Mouse (Mus musculus): ENCODE measurements around the gene Jak1.
"Not testable (repeated sequence)": the region's sequence is repeated elsewhere in the genome, so short reads cannot be mapped to it uniquely, and the experiment has no call there.

Gene Jak1

DNA sequence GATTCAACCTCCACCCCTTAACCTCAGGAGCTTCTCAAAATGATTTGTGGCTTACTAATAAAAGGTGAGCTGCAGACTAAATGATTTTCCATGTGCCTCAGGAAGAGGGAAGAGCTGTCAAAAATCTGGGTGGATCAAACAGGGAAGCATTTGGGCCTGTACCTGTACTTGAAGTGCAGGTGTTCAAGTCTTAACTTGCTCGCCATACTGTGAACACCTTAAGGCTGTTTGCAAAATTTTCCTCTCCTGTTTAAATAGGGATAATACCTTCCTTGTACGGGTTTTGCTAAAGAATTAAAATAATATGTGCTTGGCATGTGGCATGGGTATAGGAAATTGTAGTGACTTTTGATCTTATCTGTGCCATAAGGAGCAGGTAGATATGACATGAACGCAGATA is 5.7 kb upstream of the Jak1 start:
- DNase-seq: no peak

DNA sequence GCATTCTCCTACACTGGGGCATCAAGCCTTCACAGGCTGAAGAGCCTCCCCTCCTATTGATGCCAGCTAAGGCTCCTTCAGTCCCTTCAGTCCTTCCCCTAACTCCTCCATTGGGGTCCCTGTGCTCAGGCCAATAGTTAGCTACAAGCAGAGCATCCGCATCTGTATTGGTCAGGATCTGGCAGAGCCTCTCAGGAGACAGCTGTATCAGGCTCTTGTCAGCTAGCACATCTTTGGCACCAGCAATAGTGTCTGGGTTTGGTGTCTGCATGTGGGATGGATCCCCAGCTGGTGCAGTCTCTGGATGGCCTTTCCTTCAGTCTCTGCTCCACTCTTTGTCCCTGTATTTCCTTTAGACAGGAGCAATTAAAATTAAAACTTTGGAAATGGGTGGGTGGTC is 3.4 kb upstream of the Jak1 start:
- not testable (repeated sequence) for DNase-seq

DNA sequence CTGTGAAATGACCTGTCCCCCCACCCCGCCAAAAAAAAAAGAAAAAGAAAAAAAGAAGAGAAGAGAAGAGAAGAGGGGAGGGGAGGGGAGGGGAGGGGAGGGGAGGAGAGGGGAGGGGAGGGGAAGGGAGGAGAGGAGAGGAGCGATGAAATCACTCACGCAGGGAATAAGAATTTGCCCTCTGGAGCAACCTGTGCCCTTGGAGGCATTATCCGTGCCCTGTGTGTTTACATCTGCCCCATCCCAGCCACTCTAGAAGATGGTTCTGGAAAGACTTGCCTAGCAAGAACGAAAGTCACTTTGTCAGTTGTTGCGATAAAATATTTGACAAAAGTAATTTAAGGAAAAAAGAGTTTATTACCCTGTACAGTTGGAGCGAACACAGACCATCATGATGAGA is 441 bp upstream of the Jak1 start:
- no peak for DNase-seq

DNA sequence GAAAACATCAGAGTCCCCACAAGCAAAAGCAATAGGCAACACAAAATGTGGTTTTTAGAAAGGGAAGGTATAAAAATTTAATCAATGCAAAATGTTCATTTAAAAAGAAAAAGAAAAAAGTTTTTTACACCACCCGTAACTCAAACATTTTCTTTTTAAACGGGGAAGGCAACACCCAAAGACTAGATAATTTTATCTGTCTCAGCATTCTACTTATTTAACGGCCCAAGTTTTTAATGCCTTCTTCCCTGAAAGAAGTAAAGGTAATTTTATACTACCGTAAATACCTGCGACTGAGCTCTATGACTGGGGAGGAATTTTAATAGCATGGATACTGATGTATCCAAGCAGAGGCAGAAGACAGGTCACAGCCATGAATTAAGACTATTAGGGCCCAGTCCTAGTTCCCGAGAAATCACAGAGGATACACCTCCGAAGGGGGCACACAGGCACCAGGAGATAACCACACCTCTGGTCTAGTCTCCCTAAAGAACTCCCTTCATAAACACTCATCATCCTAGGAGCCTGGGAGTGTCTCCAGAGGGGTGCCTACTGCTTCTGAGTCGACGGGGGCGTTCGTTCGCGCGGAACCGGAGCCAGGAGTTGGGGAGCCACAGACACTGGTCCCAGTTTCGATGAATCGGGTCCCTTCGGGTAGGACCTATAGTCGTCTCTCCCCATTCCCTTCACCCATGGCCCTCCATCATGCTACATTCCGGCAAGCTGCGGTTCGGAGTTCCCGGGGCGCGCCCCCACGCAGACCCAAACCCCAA is 928 bp downstream of the Jak1 start:
- no peak for DNase-seq

DNA sequence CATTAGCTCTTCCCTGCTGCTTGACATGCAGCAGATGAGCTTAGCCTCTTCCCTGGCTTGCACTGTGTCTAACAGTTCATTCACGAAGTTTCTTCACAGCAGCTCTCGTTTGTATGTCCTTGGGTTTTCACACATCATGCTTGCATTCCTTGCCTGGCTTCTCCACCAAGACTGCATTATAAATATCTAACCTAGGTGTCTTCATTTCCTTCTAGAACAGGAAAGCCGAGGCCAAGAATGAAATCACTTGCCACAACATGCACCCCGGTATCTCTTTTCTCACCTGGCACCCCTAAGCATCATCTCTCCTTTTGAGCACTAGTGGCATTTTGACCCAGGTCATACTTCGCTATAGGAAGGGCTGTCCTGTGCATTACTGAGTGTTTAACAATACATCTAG is 3.5 kb downstream of the Jak1 start:
- DNase-seq: no peak

DNA sequence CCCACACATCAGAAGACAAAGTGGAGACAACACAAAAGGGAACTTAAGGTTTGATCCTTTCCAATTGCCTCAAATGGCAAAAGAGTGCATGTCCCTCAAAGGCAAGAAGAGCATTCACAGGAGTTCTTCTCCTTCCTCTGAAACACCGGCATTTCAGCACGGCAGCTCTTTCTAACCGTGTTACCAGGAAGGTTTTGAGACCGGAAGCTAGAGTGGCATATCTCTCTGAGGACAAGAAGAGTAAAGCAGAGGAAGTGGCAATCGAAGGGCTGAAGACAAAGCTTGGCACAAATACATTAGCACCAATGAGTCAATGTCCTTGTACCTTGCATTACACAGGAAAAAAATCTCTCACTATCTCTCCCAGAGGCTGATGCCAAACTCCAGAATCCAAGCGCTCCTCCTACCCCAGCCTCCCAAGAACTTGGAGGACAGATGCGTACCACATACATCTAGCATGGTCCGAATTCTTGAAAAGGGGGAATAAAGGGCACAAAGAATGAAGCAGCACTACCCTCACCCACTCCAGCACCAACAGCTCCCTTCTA is 4.3 kb downstream of the Jak1 start:
- DNase-seq: no peak

DNA sequence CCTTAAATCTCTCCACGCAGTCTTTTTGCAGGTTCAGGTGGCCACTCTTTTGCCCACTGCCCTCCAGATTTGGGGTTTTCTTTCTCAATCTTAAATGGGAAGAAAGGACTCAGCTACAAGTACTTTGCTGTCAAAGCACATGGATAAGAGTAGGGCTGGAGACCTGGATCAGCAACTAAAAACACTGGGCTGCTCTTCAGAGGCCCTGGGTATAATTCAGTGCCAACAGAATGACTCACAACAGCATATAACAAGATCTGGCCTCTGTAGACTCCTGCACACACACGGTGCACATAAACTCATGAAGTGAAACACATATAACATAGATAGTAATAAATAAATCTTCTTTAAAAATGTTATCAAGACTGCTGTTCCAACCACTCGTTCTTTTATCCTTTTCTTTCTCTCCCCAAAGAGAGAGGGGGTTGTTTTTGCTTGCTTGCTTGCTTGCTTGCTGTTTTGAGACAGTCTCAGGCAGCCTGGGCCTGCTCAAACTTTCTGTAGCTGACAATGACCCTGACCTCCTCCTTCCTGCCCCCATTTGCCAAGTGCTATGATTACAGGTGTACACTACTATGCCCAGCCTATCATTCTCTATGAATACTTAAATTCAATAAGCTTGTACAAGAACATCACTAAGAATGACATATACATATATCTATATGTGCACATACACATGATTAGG is 8.4 kb downstream of the Jak1 start:
- no peak for DNase-seq

DNA sequence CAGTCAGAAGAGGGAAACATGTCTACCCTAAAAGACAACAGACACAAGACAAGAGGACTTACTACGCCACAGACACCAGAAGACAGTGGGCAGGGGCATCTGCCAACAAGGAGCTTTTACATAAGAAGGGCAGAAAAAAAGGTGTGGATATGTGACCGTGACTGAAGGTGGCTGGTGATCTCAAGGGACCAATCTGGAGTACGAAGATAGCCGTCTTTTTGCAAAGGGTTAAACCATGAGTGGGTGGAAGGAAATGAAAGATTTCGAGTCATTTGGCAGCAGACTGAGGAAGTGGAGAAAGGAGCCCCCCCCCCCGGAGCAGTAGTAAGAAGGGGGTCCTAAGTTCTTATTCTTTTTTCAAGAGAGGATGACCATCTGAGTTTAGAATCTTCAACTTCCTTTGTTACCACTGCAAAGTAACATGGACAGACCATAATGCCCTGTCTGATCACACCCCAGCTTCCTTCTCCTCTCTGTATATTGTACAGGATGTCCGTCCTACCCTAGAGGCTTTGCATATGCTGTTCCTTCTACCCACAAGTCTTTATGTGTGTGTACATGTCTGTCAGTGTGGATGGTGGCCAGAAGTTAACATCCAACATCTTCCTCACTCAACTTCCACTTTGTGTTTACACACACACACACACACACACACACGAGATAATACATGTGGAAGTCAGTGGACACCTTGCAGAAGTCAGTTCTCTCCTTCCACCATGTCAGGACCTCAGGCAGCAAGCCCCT is 10.3 kb downstream of the Jak1 start:
- DNase-seq: no peak

DNA sequence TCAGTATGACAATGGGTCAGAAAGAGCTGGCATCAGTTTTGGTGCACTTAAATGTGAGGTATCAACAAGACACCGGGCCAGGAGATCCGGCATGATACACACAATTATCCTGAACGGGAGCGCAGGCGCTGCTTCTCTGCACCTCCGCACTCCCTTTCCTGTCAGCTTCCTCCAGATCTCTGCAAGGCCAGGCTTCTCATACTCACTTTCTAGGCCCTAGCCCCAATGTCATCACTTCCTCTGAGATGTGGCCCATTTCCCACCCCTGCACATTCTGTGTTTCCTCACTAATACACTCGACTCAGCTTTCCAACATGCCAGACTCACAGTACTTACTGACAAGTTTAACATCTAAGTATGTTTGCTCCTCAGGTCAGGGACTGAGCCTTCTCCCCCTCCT is 11.1 kb downstream of the Jak1 start:
- no peak for DNase-seq

DNA sequence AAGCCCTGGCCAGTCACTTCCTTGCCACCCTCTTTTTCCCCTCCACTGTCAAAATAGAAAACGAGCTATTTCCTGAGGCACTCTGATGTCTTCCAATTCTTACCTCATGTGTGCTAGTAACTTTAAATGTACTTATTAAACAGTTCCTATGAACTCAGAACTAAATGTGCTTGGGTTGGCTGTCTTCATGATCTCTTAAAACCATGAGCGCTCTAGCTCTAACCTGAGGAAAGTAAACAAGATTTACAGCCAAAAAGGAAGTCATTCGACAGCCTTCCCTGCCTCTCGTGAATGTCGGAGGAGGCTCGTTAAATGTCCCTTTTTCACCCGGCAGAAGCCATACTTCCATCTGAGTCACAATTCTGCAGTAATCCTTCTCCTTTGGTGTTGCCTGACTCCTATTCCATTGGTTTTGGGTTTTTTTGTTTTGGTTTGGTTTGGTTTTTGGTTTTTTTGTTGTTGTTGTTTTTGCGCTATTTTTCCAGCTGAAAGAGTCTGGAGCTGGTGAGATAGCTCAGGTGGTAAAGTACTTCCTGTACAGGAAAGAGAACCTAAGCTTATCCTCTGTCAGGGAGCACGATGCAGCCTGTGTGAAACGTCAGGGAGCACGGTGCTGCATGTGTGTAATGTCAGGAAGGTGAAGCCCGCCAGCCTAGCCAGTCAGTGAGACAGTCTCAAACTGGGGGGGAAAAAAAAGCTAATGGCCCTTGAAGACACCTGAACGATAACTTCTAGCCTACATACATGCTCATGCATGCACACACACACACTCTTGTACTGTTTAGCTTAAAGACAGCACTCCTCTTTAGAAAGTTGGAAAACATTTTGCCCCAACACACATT is 12.1 kb downstream of the Jak1 start:
- DNase-seq: no peak

DNA sequence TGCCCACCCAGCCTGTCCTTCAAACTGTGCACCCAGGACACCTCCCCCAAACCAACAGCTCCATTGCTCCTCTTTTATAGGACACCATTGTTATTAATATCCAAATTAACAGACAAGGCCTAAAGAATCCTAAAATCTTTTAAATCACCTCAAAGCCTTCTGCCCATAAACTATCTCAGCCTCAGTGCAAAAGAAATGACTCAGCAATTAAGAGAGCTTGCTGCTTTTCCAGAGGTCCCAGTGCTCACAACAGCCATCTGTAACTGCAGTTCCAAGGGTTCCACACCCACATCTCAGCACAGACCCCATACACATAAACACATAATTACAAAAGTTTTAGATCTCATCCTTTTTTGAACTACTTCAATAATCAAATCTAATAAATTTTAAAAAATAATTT is 13.1 kb downstream of the Jak1 start:
- DNase-seq: no peak

DNA sequence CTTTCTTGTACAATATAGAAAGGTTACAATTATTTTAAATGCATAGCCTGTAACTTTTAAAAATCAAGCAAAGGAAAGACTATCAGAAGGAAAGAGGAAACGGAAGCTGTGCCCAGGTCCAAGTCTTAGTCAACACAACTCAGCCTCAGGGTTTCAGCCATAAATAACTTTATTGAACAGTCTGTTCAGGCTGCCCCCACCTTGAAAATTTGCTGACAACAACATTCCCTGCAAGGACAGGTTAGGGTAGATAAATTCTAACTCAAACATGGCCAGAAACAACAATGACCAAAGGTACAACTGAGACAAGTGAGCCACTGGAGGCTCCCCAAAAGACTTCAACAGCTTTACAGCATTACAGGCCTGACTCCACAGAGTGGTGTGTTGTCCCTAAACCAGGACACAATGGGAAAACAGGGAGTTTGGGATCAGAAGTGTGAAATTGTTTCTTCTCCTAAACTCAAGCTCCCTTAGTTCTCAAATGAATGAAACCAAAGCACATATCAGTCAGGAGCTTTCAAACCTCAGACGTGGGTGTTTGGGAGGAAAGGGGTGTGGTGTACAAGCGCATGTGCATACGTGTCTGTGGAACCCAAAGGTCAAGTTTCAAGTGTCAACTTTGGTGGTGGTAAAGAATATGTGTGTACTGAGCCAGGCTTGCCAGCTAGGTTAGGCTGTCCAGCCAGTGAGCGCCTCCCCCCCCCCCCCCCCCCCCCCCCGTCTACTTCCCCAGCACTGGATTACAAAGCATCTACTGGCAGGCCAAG is 14.9 kb downstream of the Jak1 start:
- DNase-seq: no peak

DNA sequence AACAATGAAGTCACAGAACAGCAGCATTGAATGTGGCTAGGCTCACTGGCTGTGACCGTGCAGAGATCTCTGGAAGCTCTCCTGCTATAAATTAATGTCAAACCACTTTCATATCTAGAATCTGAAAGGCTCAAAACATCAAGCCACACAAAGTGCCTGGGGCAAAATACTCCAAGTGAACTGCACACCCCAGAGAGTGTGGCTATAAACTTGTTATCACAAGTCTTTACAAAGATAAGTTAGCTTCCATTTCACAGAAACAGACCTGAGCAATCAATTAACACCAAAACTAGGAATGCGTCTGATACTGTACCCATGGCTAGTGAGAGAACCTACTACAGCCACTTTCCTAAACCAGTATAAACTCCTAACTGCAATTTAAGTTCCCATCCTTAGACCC is 17.7 kb downstream of the Jak1 start:
- no peak for DNase-seq

DNA sequence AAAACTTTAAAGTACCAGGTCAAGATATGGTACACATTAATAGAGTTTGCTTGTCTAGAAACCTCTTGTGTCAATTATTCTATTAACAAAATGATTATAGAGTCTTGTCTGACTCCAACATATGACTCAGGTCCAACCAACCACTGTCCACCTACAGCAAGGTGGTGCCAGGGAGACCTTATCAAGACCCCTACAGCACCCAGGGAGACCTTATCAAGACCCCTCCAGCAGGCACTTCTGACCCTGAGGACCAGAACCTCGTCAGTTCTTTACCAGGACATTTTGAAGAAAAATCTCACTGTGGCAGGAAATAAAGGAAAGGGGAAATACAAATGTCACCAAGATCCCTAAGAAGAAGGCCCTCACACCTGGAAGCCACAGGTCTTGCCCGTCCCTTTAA is 18.5 kb downstream of the Jak1 start:
- DNase-seq: no peak

DNA sequence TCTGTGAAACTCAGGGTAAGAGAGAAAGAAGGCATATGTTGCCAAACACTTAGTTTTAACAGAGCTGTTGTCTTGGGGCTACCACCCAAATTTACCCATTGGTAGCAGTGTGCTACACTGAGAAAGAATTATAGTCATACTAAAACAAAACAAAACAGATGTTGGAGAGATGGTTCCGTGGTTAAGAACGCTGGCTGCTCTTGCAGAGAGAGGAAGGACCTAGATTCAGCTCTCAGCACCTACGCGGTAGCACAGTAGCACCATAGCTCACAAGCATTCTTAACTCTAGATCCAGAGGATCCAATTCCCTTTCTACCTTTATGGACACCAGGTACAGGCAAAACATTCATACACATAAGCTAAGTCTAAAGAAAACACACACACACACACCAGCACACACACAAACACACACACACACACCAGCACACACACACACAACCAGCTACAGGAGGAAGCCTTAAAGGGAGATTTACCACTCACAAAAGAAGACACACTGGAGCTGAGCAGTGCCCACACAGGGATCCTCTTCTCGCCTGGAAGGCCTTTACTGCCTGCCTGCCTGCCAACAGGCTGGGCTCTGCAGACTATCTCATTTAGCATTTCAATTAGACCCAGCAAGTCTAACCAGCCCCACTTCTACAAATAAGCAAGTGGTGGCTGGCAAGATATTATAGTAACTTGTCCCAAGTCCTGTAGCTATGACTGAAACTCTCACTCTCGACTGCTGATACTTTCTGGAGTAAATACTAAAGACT is 20.6 kb downstream of the Jak1 start:
- no peak for DNase-seq

DNA sequence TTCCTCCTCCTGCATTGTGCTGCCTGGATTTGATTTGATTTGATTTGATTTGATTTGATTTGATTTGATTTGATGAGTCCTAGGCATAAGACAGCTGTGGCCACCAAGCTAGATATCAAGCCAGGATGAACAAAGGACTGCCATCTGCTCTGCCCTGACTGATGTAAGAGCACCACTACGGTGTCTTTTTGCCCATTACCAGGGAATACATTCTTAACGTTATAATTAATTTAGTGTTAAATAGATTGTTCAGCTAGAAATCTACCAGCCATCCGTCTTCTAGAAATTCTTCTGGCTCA is 24.3 kb downstream of the Jak1 start:
- DNase-seq: peak; percentile 57

DNA sequence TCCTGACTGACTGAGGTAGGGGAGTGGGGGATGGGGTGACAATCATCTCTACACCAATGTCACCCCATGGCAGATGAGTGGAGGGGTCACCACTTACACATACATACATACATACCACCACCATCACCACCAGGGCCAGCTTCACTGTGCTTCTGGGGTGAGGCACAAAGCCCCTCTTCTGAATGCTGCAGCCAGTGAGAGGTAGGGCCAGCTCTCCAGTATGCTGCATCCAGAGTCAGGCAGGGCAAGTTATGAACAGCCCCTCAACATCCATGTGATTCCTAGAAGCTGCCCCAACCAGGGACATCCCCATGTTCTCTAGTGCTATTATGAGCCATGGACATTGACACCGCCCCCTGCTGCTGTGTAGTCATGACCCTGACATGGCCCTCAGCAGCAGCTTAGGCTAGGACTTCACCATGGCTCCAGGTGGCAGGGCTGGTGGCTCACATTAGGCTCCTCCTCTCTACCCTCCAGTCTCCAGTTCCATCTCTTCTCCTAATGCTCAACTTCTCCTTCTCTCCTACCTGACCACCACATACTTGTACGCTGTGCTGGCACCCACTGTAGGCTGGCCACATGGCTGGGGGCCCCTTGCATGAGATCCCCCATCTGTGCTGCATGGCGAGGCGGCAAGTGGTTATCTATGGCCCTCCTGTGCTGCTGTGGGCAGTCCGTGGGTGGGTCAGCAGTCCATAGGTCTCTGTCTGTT is 24.8 kb downstream of the Jak1 start:
- DNase-seq: no peak

DNA sequence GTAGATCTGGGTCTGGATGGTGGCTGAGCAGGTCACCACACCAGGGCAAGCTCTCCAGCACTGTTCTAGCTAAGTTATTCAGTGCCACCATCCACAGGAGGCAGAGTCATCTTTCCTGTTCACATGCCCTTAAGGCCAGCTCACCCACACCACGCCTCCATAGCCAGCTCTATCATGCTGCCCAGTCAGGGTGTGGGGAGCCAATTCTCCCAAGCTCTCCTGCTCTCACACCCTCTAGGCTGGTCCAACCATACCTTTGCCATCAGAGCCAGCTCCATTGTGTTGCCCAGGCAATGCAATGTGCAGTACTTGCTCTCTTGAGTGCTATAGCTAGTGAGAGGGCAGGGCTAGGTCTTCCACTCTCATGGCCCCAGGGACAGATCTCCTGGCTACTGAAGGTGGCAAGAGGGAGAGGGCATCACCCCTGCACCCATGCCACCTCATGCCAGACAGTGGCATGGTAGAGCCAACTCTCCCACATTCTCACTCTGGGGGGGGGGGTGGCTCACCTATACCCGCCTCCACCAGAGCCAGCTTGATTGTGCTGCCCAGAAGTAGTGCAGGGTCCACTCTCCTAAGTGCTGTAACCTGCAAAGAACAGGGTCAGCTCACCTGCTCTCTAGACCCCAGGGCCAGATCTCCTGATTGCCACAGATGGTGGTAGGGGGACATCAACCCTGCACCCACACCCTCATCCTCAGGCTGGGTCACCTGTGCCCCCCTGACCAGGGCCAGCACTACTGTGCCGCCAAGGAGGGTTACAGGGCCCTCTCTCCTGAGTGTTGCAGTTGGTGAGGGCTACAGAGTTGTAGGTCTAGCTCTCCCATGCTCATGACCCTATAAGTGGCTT is 25.5 kb downstream of the Jak1 start:
- DNase-seq: no peak

DNA sequence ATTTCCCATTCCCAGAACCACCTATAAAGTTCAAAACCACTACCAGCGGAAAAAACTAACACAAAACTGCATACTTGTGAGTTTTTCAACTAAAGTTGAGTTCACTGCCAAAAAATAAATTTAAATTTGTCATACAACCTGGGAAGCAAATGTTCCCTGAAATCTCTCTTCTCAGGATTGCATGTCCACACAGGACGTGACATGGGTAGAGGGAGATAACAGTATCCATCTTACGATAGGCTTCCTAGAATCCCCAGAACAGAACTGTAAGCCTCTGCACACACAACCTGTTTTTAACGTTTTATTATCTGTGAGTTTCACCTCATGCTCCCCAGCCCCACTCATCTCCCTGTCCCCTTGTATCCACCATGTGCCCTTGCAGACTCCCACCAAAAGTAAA is 26.5 kb downstream of the Jak1 start:
- no peak for DNase-seq

DNA sequence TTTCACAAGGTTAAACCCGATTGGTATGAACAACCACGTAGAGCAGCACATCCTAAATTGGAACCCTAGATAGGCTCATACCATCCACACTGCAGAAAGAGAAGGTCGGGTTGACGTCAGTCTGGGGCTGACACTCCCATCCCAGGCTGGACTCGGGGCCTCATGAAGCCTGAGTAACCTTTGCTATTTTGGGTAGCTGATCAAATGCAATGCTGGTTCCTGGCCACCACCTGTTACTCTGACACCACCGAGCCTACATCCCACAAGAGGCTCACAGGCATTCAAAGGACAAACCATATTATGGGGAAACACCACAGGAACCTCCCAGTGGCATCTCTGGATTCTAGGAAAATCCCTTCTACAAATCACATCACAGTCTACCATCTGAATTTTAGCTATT is 28.3 kb downstream of the Jak1 start:
- no peak for DNase-seq

Data from retina, postnatal 1 day (tissue).